Mouse (Mus musculus) hindbrain, postnatal 0 days (tissue): ENCODE measurements around the gene Ubqln1. TPM values are rescaled to one million over a fixed set of nuclear protein-coding genes. Genes with fewer than 3 reads are reported as not detected.

Experiments
- ATAC-seq: fragments of 200-750 bp; cut with Nextera tagmentation; 2 replicates; pipeline ENCODE4 v1.8.0; 2017; ENCODE audit warnings: mild to moderate bottlenecking, moderate TSS enrichment, moderate library complexity
- DNase-seq: peaks from one replicate; pipeline ENCODE4 v3.0.0-alpha.2; 2015; ENCODE audit warnings: low spot score
- H3K27ac ChIP-seq: fragments of 300-500 bp; sonication (generic); 2 replicates; pipeline ENCODE4 v1.5.1; 2014; ENCODE audit warnings: mild to moderate bottlenecking
- H3K27me3 ChIP-seq: fragments of 300-500 bp; sonication (generic); 2 replicates; pipeline ENCODE4 v1.6.1; 2014; ENCODE audit warnings: low read length, mixed read lengths; ENCODE audit not compliant: insufficient read depth
- H3K36me3 ChIP-seq: fragments of 300-500 bp; sonication (generic); 2 replicates; pipeline ENCODE4 v1.6.1; 2014; ENCODE audit warnings: low read length, mixed read lengths; ENCODE audit not compliant: insufficient read depth
- H3K4me1 ChIP-seq: fragments of 300-500 bp; sonication (generic); 2 replicates; pipeline ENCODE4 v1.6.1; 2014; ENCODE audit warnings: antibody characterized with exemption, low read length, mixed read lengths; ENCODE audit not compliant: insufficient read depth
- H3K4me2 ChIP-seq: fragments of 300-500 bp; sonication (generic); 2 replicates; pipeline ENCODE4 v1.6.1; 2014; ENCODE audit warnings: low read depth, mild to moderate bottlenecking, low read length, moderate library complexity, mixed read lengths
- H3K4me3 ChIP-seq: fragments of 300-500 bp; sonication (generic); 2 replicates; pipeline ENCODE4 v1.5.1; 2014; ENCODE audit warnings: low read length
- H3K9ac ChIP-seq: fragments of 300-500 bp; sonication (generic); replicated peaks from 2 replicates; pipeline ENCODE4 v1.6.1; 2014; ENCODE audit warnings: mild to moderate bottlenecking, low read length, moderate library complexity, mixed read lengths
- H3K9me3 ChIP-seq: fragments of 300-500 bp; sonication (generic); 2 replicates; pipeline ENCODE4 v1.6.1; 2016; ENCODE audit warnings: low read length, mixed read lengths
- CTCF ChIP-seq: IDR thresholded peaks from 2 replicates; pipeline ENCODE4 v1.5.1; 2016; ENCODE audit warnings: antibody characterized with exemption, control low read depth, low read depth
- WGBS: fragments of 180-500 bp; shearing (Covaris S2); extraction: QIAGEN DNeasy Blood & Tissue Kit; methylation state at CpG from one replicate; pipeline ENCODE4 v1.1.7; 2014; 5-methylcytosine and 5-hydroxymethylcytosine counted together
- polyA plus RNA-seq: library from polyadenylated mRNA; unstranded; fragments of >200 nt; fragmentation: Nextera tagmentation; extraction: Ambion mirVana; gene quantifications from 2 replicates; pipeline ENCODE4 v1.2.1, GENCODE M21; 2015
- total RNA-seq: library from RNA; depleted of rRNA; stranded (reverse); fragments of >200 nt; gene quantifications from 2 replicates; pipeline ENCODE4 v1.2.3, GENCODE M21; 2014; rRNA removed

The Ubqln1 gene
- total and polyA plus RNA-seq, 2 experiments from 2014 or later = 111 to 243 TPM

GRCm38 (mm10) chr13:58128768-58129671, 86.4 kb downstream of the Ubqln1 start:
- peak; percentile 98 for DNase-seq
- H3K9me3 ChIP-seq = no peaks in the 10 kb centered on the region
- H3K4me2 ChIP-seq = peak overlapping the region; percentile 83
- no peaks in the 10 kb centered on the region for H3K36me3 ChIP-seq
- peak overlapping the region; percentile 99 for H3K27ac ChIP-seq
- ATAC-seq = peak; percentile 97
- no peak; the same call in 1 of the 2 replicates for TF ChIP-seq CTCF
- H3K4me1 ChIP-seq = peaks cover 9% of the 10 kb centered on the region; the same call in 1 of the 2 replicates
- WGBS = 1% methylated on average over 81 of the region's 83 CpGs
- no peaks in the 10 kb centered on the region for H3K27me3 ChIP-seq
- peak overlapping the region; percentile 99 for H3K9ac ChIP-seq
- peak overlapping the region; percentile 94 for H3K4me3 ChIP-seq

DNA sequence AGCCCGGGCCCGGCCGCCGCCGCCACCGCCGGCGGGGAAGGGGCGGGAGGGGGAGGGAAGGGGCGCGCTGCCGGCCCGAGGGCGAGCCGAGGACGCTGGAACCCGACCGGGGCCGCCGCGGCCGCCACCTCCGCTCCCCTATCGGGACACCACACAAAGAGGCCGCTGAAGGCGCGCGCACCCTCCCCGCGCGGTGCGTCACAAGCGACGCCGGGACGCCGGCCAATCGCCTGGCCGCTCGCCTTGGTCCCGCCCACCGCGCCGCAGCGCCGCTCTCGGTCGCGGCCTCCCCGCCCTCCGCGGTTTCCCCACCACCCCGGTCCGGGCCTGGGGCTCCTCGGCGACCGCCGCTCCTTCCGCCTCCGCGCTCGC, 87.1 kb downstream of the Ubqln1 start, which contains the start of gene Hnrnpa0:
TSS of gene Hnrnpa0 (minus strand) at position 161 of the 372 bp plus-strand sequence.
- no peak for TF ChIP-seq CTCF

GRCm38 (mm10) chr13:58127766-58128361, 87.6 kb downstream of the Ubqln1 start:
- no peak for TF ChIP-seq CTCF
- Histone ChIP-seq H3K36me3 (no peaks in the 10 kb centered on the region), H3K4me2 (peak overlapping the region; percentile 78), H3K4me1 (peaks cover 9% of the 10 kb centered on the region; the same call in 1 of the 2 replicates), H3K9ac (peak overlapping the region; percentile 99), H3K9me3 (no peaks in the 10 kb centered on the region), H3K4me3 (peak overlapping the region; percentile 94), H3K27ac (peak overlapping the region; percentile 99), H3K27me3 (no peaks in the 10 kb centered on the region)
- ATAC-seq (peak; percentile 51), DNase-seq (peak; percentile 68)
- 2% methylated on average over 70 of the region's 81 CpGs for WGBS

More for the DNA sequence above, 87.1 kb downstream of the Ubqln1 start, which contains the start of gene Hnrnpa0:
- 2% methylated on average over 21 of the region's 62 CpGs for WGBS
- no peaks in the 10 kb centered on the region for H3K27me3 ChIP-seq
- peak; percentile 94 for ATAC-seq
- H3K9me3 ChIP-seq = no peaks in the 10 kb centered on the region
- DNase-seq = peak; percentile 98
- H3K4me2 ChIP-seq = peak within 1 kb of the TSS; percentile 83
- H3K27ac ChIP-seq = peak within 1 kb of the TSS; percentile 99
- H3K4me1 ChIP-seq = peaks cover 9% of the 10 kb centered on the region; the same call in 1 of the 2 replicates
- H3K36me3 ChIP-seq = no peaks in the 10 kb centered on the region
- H3K9ac ChIP-seq = peak within 1 kb of the TSS; percentile 99
- peak within 1 kb of the TSS; percentile 94 for H3K4me3 ChIP-seq

DNA sequence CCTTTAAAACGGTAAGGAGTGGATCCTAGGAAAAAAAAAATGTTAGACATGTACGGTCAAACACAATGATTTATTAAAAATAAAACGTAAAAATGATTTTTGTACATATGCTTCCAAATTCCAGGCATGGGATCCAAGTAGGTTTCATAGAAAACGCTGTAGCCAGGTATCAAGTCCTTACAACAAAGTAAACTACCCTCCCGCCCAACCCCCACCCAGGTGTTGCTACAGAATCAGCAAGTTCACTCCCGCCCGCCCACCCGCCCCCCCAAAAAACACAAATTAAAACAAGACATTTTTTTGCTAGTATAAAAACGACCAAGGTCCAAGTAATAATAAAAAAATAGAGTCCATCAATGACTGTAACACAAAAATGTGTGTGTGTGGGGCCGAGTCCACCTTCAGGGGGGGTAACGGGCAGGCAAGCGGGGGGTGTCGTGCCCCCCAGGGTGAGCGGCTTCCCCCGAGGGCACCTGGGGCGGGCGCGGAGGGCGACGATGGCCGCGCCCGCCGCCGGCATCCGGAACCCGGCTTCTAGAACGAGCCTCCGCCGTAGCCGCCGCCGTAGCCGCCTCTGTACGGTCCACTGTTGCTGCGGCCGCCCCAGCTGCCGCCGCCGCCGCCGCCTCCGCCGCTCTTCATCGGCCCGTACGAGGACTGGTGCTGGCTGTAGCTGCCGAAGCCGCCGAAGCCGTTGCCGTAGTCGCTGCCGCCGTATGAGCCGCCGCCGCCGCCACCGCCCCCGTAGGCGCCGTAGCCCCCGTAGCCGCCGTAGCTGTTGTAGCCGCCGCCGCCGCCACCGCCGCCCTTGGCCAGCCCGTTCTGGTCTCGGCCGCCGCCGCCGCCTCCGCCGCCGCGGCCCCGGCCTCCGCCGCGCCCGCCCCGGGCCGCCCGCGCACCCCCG, 88.3 kb downstream of the Ubqln1 start:
- ATAC-seq = no peak
- under 1% methylated on average over 41 of the region's 92 CpGs for WGBS

More for the DNA sequence above, 88.3 kb downstream of the Ubqln1 start:
- Histone ChIP-seq H3K4me2 (peak overlapping the region; percentile 78), H3K9ac (peak overlapping the region; percentile 99), H3K4me1 (peaks cover 9% of the 10 kb centered on the region; the same call in 1 of the 2 replicates), H3K9me3 (no peaks in the 10 kb centered on the region), H3K4me3 (peak overlapping the region; percentile 94), H3K27me3 (no peaks in the 10 kb centered on the region), H3K27ac (peak overlapping the region; percentile 99), H3K36me3 (no peaks in the 10 kb centered on the region)
- TF ChIP-seq CTCF = no peak
- DNase-seq = no peak

Other genes starting within 250 kb of the Ubqln1 start
- 9.9 and 10.2 TPM in 2 replicates for gene Klhl3, start 102.1 kb downstream of the Ubqln1 start, total RNA-seq
- 10.6 and 11.1 TPM in 2 replicates for gene Klhl3, start 102.1 kb downstream of the Ubqln1 start, polyA plus RNA-seq
- 178 and 184 TPM in 2 replicates for gene Hnrnpa0, start 87.1 kb downstream of the Ubqln1 start, total RNA-seq
- gene Hnrnpa0, start 87.1 kb downstream of the Ubqln1 start, polyA plus RNA-seq = 56.8 and 64.4 TPM in 2 replicates
- 20.2 and 20.6 TPM in 2 replicates for gene Idnk, start 58.0 kb downstream of the Ubqln1 start, total RNA-seq
- gene Idnk, start 58.0 kb downstream of the Ubqln1 start, polyA plus RNA-seq = 52.5 and 55.3 TPM in 2 replicates
- 10.0 and 18.6 TPM in 2 replicates for gene Gkap1, start 60.0 kb upstream of the Ubqln1 start, total RNA-seq
- gene Gkap1, start 60.0 kb upstream of the Ubqln1 start, polyA plus RNA-seq = 39.5 and 41.1 TPM in 2 replicates
- gene Kif27, start 143.5 kb upstream of the Ubqln1 start, total RNA-seq = 1.0 and 1.2 TPM in 2 replicates
- 1.6 and 1.7 TPM in 2 replicates for gene Kif27, start 143.5 kb upstream of the Ubqln1 start, polyA plus RNA-seq
- 13.9 and 17.9 TPM in 2 replicates for gene 2210016F16Rik, start 169.6 kb upstream of the Ubqln1 start, total RNA-seq
- gene 2210016F16Rik, start 169.6 kb upstream of the Ubqln1 start, polyA plus RNA-seq = 19.8 and 20.3 TPM in 2 replicates
- gene Rmi1, start 186.6 kb upstream of the Ubqln1 start, total RNA-seq = 10.8 and 11.1 TPM in 2 replicates
- 19.0 and 19.5 TPM in 2 replicates for gene Rmi1, start 186.6 kb upstream of the Ubqln1 start, polyA plus RNA-seq
- gene Hnrnpk, start 187.7 kb upstream of the Ubqln1 start, total RNA-seq = 422 and 471 TPM in 2 replicates
- gene Hnrnpk, start 187.7 kb upstream of the Ubqln1 start, polyA plus RNA-seq = 910 and 964 TPM in 2 replicates